Mouse (Mus musculus): ENCODE results near the gene Pex5l. TPM values are rescaled to one million over a fixed set of nuclear protein-coding genes. Genes with fewer than 3 reads are reported as not detected.

Pex5l gene
- polyA plus RNA-seq, 2 experiments from 2014 or later: not detected

GRCm38 (mm10) chr3:32924168-32924567 lies 218.9 kb downstream of the Pex5l start:
- no peak for ATAC-seq

GRCm38 (mm10) chr3:32910071-32910551 lies 232.9 kb downstream of the Pex5l start:
- ATAC-seq: no peak

- ATAC-seq: no peak
These were observed 234.6 kb downstream of the Pex5l start for GRCm38 (mm10) chr3:32908400-32908799.

- ATAC-seq: no peak
These were observed 236.9 kb downstream of the Pex5l start for GRCm38 (mm10) chr3:32905850-32906779.

GRCm38 (mm10) chr3:32904599-32904998 lies 238.4 kb downstream of the Pex5l start:
- ATAC-seq: no peak

- ATAC-seq: no peak
These were observed 239.6 kb downstream of the Pex5l start for GRCm38 (mm10) chr3:32903462-32903861.

Data from activated CD4-positive, CD25-positive, alpha-beta regulatory T cell, adult 4 months (primary cell).